Mouse (Mus musculus) lung, postnatal 14 days (tissue): ENCODE data around the gene Gm10959.
"Not testable (repeated sequence)": the region's sequence is repeated elsewhere in the genome, so short reads cannot be mapped to it uniquely, and the experiment has no call there.

Experiments
- DNase-seq: peaks from one replicate; pipeline ENCODE4 v3.0.0; 2021

The Gm10959 gene

GRCm38 (mm10) chr3:122919260-122919659 is at the start of gene Gm10959:
Gene Gm10959, minus strand, starts transcription at chr3:122919360.
- DNase-seq, result no peak

GRCm38 (mm10) chr3:122968391-122968790 is 49.2 kb upstream of the Gm10959 start:
- DNase-seq, result no peak

- no peak for DNase-seq
Measured at GRCm38 (mm10) chr3:122964301-122964700, 45.1 kb upstream of the Gm10959 start.

- DNase-seq, result no peak
Measured at GRCm38 (mm10) chr3:122950129-122950528, 31.0 kb upstream of the Gm10959 start.

GRCm38 (mm10) chr3:122943387-122943890 is 24.3 kb upstream of the Gm10959 start:
- no peak for DNase-seq

- peak; percentile 65 for DNase-seq
Measured at GRCm38 (mm10) chr3:122939215-122939614, 20.1 kb upstream of the Gm10959 start.

GRCm38 (mm10) chr3:122937176-122937575 is 18.0 kb upstream of the Gm10959 start:
- DNase-seq, result not testable (repeated sequence)

- no peak for DNase-seq
Measured at GRCm38 (mm10) chr3:122932466-122932865, 13.3 kb upstream of the Gm10959 start.

GRCm38 (mm10) chr3:122929723-122930122 is 10.6 kb upstream of the Gm10959 start:
- DNase-seq, result no peak

- peak; percentile 98 for DNase-seq
Measured at GRCm38 (mm10) chr3:122924009-122924914, 5.1 kb upstream of the Gm10959 start, which contains the start of gene 1810037I17Rik. Gene 1810037I17Rik, plus strand, starts transcription at chr3:122924203.

GRCm38 (mm10) chr3:122923147-122923546 is 4.0 kb upstream of the Gm10959 start:
- no peak for DNase-seq

GRCm38 (mm10) chr3:122921676-122922527 is 2.7 kb upstream of the Gm10959 start:
- DNase-seq, result no peak

- no peak for DNase-seq
Measured at GRCm38 (mm10) chr3:122920572-122921435, 1.6 kb upstream of the Gm10959 start.

GRCm38 (mm10) chr3:122918672-122919071 is 488 bp downstream of the Gm10959 start:
- DNase-seq, result no peak

GRCm38 (mm10) chr3:122916191-122916680 is 2.9 kb downstream of the Gm10959 start:
- DNase-seq, result no peak

GRCm38 (mm10) chr3:122915493-122915892 is 3.7 kb downstream of the Gm10959 start:
- no peak for DNase-seq

- no peak for DNase-seq
Measured at GRCm38 (mm10) chr3:122907841-122908240, 11.3 kb downstream of the Gm10959 start.

GRCm38 (mm10) chr3:122903746-122904433 is 15.3 kb downstream of the Gm10959 start:
- DNase-seq, result peak; percentile 52

GRCm38 (mm10) chr3:122898254-122898653 is 20.9 kb downstream of the Gm10959 start:
- no peak for DNase-seq

- DNase-seq, result no peak
Measured at GRCm38 (mm10) chr3:122895189-122895731, 23.9 kb downstream of the Gm10959 start.

GRCm38 (mm10) chr3:122894772-122895171 is 24.4 kb downstream of the Gm10959 start, which contains the start of gene Fabp2:
Gene Fabp2, plus strand, starts transcription at chr3:122895072.
- DNase-seq, result no peak
